Mouse (Mus musculus) adrenal gland, postnatal 36 days (tissue): ENCODE measurements around the gene Epb41l1. TPM values are rescaled to one million over a fixed set of nuclear protein-coding genes. Genes with fewer than 3 reads are reported as not detected.
"Not testable (repeated sequence)": the region's sequence is repeated elsewhere in the genome, so short reads cannot be mapped to it uniquely, and the experiment has no call there.

Experiments
- DNase-seq, 2 experiments: peaks; one replicate each; pipeline ENCODE4 v3.0.0; 2021; ENCODE audit warnings: mixed read lengths in 1 of 2
- long read RNA-seq, 2 experiments: library from polyadenylated mRNA; stranded (forward); transcript quantifications; one replicate each; pipeline ENCODE4 v2.0.0; 2021; ENCODE audit warnings: borderline sequencing depth in 2 of 2
- total RNA-seq, 2 experiments: library from RNA; stranded (reverse); gene quantifications; 2 replicates each; pipeline ENCODE4 v1.2.3; 2021

The Epb41l1 gene
- total RNA-seq = 10 to 100 TPM; 49.7 to 67.5 TPM
- long read RNA-seq, experiment 1, partial matches to known transcripts = 2 of 18 reads
- long read RNA-seq, experiment 1, other reads (novel, unspliced or antisense) = 14 of 18 reads
- long read RNA-seq, experiment 2, full-length matches to known transcripts = 1 of 5 reads
- long read RNA-seq, experiment 2, partial matches to known transcripts = 0 of 5 reads
- long read RNA-seq, experiment 2, other reads (novel, unspliced or antisense) = 4 of 5 reads

DNA sequence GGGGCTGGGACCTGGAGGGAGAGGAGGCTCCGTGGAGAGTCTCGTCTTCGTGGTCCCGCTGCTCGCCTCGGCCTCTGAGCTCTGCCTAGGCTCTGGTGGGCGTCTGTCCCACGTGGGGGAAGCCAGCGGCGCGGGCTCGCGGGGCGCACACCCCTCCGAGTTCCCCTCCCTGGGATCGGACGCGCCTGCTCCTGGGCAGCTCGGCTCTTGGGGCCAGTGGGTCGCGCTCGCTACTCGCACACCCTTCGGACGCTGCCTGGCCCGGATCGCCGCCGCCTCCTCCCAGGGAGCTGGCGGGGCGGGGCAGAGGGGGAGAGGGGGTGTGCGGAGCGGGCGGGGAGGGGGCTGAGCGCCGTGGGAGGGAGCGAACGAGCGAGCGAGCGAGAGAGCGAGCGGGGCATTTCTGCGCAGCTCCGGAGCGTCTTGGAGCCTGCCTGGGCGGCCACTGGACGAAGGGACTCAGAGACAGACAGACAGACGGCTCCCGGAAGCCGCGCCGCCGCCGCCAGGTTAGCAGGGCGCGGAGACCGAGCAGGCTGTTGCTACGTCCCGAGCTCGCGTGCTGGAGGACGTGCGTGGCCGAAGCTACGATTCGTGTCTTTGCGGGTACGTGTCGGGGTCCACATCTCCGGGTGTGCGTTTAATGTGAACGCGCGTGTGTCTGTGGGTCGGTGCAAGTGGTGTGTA lies at the start of gene Epb41l1:
Epb41l1 (plus strand) TSS at position 216 of the 687 bp plus-strand sequence.
- DNase-seq = peak; percentile 87

DNA sequence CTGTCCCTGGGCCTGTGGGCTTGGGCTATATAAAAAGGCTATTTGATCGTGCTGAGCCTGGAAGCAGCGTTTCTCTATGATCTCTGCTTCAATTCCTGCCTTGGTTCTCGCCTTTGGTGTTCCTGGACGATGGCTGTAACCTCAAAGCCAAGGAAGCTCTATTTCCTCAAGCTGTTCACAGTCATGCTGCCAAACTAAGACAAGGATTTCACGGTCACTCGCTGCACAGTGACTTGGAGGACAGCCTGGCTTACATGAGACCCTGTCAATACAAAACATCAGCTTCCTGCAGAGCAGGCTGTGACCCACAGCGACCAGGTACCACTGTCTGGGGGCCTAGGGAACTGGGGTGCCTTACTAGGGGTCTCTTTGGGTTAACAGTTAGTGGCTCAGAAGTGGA lies 43.8 kb upstream of the Epb41l1 start:
- DNase-seq = no peak

DNA sequence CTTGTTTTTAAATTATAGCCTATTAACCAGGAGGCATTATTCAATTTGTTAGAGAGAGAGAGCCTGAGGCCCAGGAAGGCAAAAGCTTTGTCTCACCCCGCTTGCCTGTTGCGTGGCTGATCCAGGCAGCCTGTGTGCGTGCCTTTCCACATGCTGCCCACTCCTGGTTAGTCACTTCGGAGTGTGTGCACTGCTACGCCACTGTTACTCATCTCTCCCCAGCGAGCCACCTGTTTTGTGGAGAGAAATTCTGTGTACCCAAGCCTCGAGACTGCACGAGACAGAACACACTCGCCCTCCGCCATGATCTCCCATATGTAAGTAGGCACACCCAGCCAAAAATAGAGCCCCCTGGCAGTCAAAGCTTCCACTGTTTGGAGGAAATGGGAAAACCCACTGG lies 40.8 kb upstream of the Epb41l1 start:
- no peak for DNase-seq

DNA sequence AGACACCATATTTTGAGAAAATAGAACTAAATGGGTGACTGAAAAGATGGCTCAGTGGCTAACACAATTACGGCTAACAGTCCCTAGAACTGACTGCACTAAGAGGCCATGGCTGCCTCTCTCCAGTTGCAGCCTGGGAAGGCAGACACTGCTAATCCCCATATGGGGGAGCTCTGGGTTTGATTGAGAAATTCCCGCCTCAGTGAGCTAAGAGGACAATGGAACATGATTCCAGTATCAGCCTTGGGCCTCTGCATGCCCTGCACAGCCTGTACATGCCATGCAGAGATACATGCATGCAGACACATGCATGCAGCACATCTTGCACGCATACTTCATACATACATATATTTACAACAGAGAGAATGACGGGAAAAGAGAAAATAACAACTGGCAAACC lies 39.4 kb upstream of the Epb41l1 start:
- DNase-seq = no peak

DNA sequence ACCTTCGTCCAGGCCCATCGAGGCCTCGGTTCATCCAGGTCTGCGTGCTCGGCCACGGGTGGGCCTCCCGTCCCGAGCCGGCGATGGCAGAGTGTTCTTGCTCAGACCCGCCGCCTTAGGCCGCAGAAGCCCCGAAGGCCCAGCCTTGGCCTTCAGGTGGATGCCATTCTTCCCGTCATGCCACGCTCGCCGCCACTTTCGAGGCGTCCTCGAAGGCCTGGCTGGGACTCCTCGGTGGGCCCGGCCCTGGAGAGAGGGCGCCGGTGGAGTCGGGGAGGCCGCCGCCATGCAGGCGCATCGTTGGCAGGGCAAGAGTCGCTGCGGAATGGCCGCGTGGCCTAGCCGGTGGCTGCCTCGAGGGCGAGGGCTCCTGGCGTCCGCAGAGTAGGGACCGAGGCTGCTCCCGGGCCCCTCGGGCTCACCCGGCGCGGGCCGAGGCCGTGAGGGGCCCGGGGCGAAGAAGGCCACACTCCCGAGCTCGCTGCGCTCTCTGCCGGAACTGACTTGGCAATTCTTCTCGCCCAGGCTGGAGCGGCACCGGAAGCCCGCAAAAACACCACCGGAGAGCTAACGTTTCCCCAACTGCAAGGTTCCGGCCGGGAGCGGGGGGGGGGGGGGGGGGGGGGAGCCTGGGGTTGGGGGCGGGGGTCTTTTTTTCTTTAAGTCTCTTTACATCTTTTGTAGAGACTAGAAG lies 28.1 kb upstream of the Epb41l1 start:
- peak; percentile 85 to 86 for DNase-seq

DNA sequence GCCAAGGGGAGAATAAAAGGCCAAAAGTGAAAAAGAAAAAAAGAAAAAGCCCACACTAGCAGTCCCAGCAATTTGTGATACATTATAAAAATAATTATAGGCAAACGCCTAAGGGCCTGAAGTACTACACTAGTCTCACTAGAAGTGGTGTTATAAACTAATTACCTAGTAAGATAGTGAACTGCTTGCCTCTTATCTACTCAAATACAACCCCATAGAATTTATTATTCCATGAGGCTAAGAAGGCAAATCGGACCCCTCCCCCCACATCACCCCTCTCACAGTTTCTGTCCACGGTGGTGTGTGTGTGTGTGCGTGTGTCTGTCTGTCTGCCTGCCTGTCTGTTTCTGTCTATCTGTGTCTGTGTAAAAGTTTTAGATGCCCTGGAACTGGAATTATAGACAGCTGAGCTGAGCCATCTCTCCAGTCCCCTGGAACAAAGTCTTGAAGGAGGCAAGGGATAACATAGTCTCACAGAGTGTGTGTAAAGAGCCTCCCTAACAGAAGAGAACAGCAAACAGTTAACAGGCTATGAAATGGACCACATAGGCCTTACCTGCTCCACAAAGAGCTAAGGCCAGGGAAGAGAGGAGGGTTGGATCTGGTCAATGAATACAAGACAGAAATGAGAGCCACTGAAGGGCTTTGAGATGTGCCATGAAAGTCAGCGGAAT lies 27.4 kb upstream of the Epb41l1 start:
- DNase-seq = no peak

DNA sequence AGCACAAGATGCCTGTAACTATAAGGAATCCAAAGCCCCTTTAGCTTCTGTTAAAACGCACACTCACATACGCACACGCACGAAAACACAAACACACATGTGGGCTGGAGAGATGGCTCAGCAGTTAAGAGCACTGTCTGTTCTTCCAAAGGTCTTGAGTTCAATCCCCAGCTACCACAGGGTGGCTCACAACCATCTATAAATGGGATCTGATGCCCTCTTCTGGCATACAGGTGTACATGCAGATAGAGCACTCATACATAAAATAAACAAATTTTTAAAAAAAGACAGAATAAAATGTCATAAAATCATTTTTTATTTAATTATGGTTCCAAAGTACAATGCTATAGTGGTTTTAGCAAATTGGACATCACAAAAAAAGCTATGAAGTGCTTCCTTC lies 26.4 kb upstream of the Epb41l1 start:
- DNase-seq = no peak

DNA sequence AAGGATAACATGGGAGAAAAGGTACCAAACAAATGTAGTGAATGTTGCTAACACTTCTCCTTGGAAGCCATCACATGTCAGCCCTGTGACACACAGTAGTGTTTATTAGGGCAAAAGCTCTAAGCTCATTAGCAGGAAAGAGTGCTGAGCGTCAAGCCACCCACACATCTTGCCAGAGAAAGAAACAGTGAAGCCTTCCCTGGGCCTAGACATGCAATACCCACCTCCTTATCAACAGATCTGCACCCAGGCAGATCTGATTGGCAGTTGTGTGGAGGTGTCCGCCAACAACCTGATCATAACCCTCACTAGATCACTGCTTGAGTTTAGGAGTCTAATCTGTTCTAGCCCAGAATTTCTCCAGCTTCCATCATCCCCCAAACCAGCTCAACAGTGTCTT lies 24.6 kb upstream of the Epb41l1 start:
- DNase-seq = no peak

DNA sequence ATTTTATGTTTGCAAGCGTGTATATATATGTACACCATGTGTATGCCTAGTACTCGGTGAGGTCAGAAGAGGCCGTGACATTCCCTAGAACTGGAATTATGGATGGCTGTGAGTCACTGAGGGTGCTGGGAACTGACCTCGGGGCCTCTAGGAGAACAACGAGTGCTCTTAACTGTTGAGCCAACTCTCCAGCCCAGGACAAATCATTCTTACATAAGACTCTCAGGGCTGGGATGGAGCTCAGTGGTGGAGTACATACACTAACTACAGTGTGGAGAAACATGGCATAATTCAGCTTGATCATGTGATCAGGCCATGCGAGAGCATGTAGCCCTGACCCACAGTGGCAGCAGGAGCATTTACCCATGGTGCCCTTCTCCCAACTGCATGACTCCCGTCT lies 22.7 kb upstream of the Epb41l1 start:
- DNase-seq = no peak

DNA sequence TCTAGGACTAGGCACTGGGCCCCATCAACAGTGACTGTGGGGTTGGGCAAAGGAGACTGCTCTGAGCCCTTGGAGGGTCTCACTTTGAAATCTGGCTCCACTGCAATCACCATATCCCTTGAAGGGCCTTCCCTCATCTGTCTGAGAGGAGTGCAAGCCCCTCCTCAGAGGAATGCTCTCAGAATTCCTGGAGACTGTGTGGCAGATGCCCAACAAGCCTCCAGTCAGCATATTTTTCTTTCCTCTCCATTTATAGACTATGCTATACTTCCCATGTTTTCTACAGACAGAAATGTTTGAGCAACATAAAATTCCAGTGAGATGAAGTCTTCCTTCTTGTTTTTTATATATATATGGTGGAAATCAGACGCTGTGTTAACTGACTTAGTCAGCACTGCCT lies 21.2 kb upstream of the Epb41l1 start:
- no peak for DNase-seq

DNA sequence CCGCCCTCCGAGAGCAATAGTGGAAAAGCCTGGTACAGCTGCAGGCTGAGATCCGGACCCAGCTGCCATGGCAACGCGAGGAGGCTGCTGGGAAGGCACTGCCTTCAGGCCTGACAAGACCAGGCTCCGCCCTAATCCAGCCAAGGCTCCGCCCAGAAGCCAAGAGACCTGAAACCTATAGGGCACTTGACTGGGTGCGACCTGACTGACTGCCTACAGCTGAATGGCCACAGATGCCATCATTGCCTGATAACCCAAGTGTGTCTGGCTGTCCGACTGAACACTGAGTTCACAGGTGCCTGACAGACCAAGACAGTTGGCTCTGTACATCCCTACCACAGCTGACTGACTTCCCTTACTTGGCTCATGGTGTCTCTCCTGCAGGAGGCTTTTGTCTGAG lies 19.4 kb upstream of the Epb41l1 start:
- DNase-seq = peak; percentile 24 to 47

DNA sequence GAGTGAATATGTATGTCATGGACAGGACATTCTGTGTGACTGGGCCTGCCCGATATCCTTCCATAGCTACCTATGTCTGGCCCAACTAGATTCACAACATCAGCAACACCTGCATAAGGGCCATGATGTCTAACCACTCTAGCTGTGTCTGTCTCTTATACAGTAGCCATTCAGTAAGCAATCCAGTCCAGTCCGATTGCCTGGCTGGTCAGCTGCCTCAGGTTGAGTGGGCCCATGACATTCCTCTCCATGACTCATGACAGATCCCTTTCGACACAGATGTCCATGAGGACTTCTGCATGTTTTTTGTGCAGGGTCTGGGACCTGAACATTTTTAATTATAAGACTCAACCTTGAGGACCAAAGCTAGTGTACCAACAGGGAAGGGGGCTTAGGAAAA lies 18.7 kb upstream of the Epb41l1 start:
- DNase-seq = no peak

DNA sequence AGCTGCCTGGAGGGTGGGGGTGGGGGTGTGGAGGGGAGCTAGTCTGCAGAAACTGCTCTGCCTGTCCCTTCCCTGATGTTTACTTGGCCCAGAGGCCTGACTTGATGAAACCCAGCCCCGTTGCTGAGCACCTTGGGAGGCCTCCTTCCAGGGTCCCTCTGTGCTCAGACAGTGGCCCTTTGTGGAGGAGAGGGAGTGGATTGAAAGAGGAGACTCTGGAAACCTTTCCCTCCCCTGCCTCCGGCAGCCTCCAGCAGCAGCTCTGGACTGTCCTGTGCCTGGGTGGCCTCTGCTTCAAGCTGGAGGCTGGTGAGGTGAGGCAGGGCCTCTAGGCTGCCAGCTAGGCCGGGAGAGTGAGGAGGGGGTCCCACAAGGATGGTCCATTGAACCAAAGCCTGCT lies 13.7 kb upstream of the Epb41l1 start:
- DNase-seq = no peak

DNA sequence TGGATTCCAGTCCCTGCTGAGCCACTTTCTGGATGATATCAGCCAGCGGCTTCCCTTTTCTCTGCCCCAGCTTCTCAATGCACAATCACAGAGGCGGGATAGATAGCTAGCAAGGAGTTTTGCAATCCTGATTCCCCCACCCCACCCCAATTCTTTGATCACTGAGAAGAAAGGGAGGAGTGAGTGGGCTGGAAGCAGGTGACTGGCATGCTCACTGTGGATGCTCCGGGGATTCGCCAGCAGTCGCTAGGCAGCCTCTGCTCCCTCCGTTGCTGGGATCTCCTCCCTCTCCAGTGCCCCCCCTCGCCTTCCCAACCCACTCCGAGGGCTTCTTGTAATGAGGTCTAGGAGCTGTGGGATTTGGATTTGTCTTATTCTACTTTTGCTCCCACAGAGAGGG lies 12.5 kb upstream of the Epb41l1 start:
- no peak for DNase-seq

DNA sequence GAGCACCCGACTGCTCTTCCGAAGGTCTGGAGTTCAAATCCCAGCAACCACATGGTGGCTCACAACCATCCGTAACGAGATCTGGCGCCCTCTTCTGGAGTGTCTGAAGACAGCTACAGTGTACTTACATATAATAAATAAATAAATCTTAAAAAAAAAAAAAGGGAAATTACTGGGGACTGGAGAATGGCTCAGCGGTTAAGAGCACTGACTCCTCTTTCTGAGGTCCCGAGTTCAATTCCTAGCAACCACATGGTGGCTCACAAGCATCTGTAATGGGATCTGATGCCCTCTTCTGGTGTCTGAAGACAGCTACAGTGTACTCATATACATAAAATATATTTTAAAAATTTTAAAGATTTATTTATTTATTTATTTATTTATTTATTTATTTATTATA lies 9.4 kb upstream of the Epb41l1 start:
- not testable (repeated sequence) for DNase-seq

DNA sequence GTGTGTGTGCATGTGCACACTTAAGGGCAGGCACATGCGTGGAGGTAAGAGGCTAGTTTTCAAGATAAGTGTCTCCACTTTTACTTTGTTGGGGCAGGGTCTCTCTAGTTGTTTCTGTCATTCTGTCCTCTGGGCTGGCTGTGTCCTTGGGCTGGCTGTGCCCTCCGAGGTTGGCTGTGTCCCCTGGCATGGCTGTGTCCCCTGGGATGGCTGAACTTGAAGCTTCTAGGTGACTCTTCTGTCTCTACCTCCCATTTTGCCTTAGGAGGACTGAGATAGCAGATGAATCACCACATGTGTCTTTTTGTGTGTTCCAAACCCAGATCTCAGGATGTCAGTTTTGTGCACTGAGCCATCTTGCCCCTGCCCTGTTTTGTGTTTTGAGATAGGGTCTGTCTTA lies 5.7 kb upstream of the Epb41l1 start:
- DNase-seq = no peak

DNA sequence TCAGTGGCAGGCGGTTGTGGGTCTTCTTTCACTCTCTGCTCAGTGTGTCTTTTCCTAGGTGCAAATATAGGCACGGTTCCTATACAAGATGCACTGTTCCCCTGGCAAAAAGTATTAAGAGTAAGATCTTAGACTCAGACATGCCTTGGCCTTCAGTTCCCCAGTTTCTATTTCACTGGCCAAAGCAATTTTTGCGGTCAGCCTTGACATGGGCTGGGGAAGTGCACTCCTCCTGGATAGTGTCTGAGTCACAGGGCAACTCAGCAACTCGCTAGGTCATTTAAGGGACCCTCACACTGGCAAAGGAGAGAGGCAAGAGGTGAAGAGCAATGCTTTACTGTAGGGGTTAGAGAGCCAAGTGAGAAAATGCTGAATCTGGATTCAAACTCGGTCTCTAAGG lies 5.0 kb upstream of the Epb41l1 start:
- DNase-seq = peak; percentile 61

DNA sequence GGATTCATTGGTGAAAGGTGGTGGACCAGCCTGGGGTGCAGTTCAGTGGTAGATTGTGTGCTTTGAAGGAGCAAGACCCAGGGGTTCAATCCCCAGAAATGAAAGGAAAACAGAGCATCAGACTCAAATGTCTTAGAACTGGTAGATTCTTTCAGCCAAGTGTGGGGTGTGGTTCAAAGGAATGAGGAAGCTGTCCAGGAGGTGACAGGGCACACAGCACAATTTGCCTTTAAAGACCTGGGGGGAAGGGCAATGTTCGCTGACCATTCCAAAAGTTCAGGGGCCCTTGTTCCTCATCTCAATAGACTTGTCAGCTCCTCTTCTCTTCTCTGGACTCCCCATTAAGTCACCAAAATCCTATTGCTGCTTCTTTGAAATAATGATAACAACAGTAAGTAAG lies 3.5 kb upstream of the Epb41l1 start:
- DNase-seq = no peak

DNA sequence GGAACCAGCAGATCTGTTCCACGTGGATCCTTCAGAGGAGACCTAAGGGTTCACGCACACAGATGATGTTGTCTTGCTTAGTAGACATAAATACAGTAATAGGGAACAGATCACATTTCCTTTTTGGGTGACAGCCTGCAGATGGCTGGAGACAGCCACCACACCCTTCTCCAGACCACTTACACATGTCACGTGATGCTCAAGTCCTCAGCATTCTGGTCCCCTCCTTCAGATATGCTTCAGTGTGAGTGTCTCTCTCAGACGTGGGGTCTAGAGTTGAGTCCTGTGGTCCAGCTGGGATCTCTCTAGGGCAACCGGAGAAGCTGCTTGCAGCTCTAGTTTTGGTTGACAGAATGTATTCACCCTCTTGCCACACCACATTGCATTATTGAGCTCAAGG lies 2.2 kb upstream of the Epb41l1 start:
- DNase-seq = no peak

DNA sequence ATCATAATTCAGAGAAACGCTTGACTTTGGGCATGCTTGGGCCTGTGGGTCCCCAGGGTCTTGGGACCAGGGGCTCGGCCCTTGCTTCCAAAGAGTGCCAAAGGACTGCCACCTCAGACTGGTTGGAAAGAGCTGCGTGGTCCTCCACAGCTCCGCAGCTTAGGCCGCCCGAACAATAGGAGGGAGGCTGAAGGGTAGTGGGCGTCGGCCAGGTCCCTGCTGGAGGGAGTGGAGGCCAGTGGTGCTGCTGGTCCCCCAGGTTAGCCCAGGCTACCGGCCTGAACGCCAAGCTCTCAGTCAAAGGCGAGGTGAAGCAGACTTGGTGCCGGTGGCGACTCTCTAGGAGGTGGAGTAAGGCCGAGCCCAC lies 399 bp upstream of the Epb41l1 start:
- DNase-seq = peak in 1 of 2 experiments; percentile 21

DNA sequence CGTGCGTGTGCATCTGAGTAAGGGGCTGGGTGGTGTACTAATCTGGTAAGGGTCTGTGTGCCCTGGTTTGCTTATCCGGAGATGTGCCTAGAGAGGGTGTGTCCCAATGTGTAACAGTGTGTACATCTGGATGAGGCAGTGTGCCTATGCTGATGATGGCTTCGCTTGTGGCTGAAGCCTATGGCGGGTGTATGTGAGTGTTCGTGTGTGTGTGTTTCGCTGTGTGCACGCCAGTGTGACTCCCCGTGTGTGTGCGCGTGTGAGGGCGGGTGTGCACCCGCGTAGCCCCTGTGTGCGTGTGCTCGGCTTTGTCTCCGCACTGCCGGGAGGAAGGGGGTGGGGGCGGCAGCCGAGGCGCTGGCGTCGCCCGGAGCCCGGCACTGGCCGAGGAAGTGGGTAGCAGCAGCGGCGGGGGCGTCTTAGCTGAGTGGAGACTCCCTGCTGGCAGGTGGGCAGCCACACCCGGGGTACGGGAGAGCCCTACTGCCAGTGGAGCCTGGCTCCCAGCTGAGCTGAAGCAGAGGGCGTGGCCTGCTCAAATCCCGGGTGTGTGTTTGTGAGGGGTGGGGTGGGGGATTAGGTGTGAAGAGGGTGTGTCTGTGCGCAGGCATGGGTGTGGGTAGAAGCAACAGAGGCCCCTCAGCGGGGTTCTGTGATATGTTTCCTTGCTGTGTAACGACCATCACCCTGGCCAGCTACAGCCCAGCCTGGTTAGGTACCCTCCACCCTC lies 837 bp downstream of the Epb41l1 start:
- DNase-seq = peak; percentile 55

DNA sequence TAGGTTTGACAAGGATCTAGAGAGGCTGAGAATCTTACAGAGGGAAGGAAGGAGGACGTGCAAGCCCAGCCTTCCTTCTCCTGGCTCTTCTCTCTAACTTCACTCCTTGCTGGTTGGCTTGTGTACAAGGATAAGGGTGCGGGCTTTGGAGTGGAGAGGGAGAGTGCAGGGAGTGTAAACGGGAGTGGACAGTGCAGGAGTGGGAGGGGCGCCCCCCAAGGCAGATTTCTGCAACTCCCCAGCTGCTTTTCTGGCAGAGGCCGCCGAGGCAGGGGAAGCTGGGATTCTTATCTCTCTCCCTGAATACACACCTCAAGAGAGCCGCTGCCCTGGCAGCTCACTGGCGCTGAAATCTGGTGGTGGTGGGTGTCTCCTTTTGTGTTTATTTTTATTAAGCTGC lies 1.9 kb downstream of the Epb41l1 start:
- no peak for DNase-seq
